Mouse (Mus musculus) gonadal fat pad, adult 2 months (tissue): ENCODE data around the gene Gm45837. TPM values are rescaled to one million over a fixed set of nuclear protein-coding genes. Genes with fewer than 3 reads are reported as not detected.

Experiments
- DNase-seq: peaks from one replicate; pipeline ENCODE4 v3.0.0-alpha.2; 2012; ENCODE audit warnings: low read depth
- polyA plus RNA-seq: library from polyadenylated mRNA; depleted of rRNA; stranded (reverse); fragments of >200 nt; gene quantifications from 2 replicates; pipeline ENCODE4 v1.2.3, GENCODE M21; 2012

The Gm45837 gene
- polyA plus RNA-seq, 1 experiment = not detected

- DNase-seq = no peak
Observed at GRCm38 (mm10) chr7:101464927-101465326, 54.2 kb downstream of the Gm45837 start.

- DNase-seq = no peak
Observed at GRCm38 (mm10) chr7:101465392-101465791, 54.7 kb downstream of the Gm45837 start.

GRCm38 (mm10) chr7:101465850-101466580, 55.3 kb downstream of the Gm45837 start:
- DNase-seq = no peak

- DNase-seq = no peak
Observed at GRCm38 (mm10) chr7:101466581-101467081, 55.9 kb downstream of the Gm45837 start.

GRCm38 (mm10) chr7:101471423-101471822, 60.7 kb downstream of the Gm45837 start:
- no peak for DNase-seq

- DNase-seq = no peak
Observed at GRCm38 (mm10) chr7:101471968-101472480, 61.3 kb downstream of the Gm45837 start.

- no peak for DNase-seq
Observed at GRCm38 (mm10) chr7:101472598-101473558, 62.2 kb downstream of the Gm45837 start.

GRCm38 (mm10) chr7:101474399-101474811, 63.7 kb downstream of the Gm45837 start:
- DNase-seq = no peak

- no peak for DNase-seq
Observed at GRCm38 (mm10) chr7:101476028-101476427, 65.3 kb downstream of the Gm45837 start.

GRCm38 (mm10) chr7:101476493-101476892, 65.8 kb downstream of the Gm45837 start:
- DNase-seq = no peak

GRCm38 (mm10) chr7:101477200-101477599, 66.5 kb downstream of the Gm45837 start:
- no peak for DNase-seq

- no peak for DNase-seq
Observed at GRCm38 (mm10) chr7:101478099-101478498, 67.4 kb downstream of the Gm45837 start.

- no peak for DNase-seq
Observed at GRCm38 (mm10) chr7:101479841-101480240, 69.2 kb downstream of the Gm45837 start.

- no peak for DNase-seq
Observed at GRCm38 (mm10) chr7:101480671-101481070, 70.0 kb downstream of the Gm45837 start.

GRCm38 (mm10) chr7:101481872-101482498, 71.3 kb downstream of the Gm45837 start:
- no peak for DNase-seq

GRCm38 (mm10) chr7:101482499-101483081, 71.9 kb downstream of the Gm45837 start:
- DNase-seq = no peak

GRCm38 (mm10) chr7:101483498-101484115, 72.9 kb downstream of the Gm45837 start:
- no peak for DNase-seq

- no peak for DNase-seq
Observed at GRCm38 (mm10) chr7:101487102-101487501, 76.4 kb downstream of the Gm45837 start.

GRCm38 (mm10) chr7:101490952-101491351, 80.3 kb downstream of the Gm45837 start:
- DNase-seq = no peak

- no peak for DNase-seq
Observed at GRCm38 (mm10) chr7:101498385-101498784, 87.7 kb downstream of the Gm45837 start.

- DNase-seq = no peak
Observed at GRCm38 (mm10) chr7:101499251-101499650, 88.6 kb downstream of the Gm45837 start.
